Mouse (Mus musculus): Measurements from ENCODE around the gene Clasp1. TPM values are rescaled to one million over a fixed set of nuclear protein-coding genes. Genes with fewer than 3 reads are reported as not detected.

Gene Clasp1
- polyA plus RNA-seq, 1 experiment from 2014 or later = 71.6 TPM

DNA sequence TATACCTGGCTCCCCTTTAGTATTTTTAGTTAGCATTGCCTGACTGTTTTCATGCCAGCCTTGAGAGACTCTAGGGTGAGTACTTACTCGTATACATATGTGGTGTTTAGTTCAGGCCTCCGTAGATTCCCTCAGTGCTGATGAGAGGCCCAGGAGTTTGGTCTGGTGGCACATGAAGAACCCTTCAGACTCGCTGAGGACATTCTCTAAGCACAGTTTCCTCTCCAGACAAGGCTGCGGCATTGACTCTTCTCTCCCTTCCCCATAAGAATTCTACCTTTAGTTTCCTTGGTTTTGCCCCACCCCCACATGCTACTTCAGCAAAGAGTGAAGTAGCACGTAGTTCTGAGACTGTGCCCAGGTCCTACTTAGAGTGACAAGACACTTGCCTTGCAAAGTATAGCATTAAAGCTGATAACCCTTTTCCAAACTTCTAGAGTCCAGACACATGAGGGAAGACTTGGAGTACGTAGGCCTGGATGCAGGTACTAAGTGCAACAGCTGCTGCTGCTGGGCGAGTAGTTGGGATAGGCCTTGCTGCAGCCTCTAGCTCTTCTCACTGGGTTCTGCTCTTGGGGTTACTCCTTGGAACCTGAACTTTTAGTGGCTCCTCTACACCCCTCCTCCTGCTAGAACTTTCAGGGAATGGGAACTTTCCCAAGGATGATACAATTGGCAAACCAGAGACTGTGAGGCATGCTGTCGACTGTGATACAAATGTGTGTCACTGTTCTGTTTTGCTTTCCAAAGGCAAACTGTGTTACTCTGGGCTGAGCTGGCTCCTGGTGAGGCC is 123.1 kb downstream of the Clasp1 start:
- no peak overlapping the region for H3K4me2 ChIP-seq (ENCODE audit: low read length)
- DNase-seq (ENCODE audit: low spot score) (no peak), ATAC-seq (no peak)
- H3K36me3 ChIP-seq (ENCODE audit: control insufficient read depth, insufficient read depth, low read length) = peaks cover 93% of the 10 kb centered on the region
- H3K4me1 ChIP-seq (ENCODE audit: control insufficient read depth, insufficient read depth, low read length) = no peaks in the 10 kb centered on the region
- WGBS = 94% methylated on average over 8 of the region's 8 CpGs
- H3K4me3 ChIP-seq (ENCODE audit: low read depth, low read length) = no peak overlapping the region
- no peaks in the 10 kb centered on the region for H3K9me3 ChIP-seq (replicated peaks; ENCODE audit: control insufficient read depth, low read length)
- H3K9ac ChIP-seq (ENCODE audit: low read length) = no peak overlapping the region
- H3K27me3 ChIP-seq (replicated peaks; ENCODE audit: control insufficient read depth, insufficient read depth, low read length) = no peaks in the 10 kb centered on the region
- no peak overlapping the region for H3K27ac ChIP-seq (ENCODE audit: low read depth, low read length)

DNA sequence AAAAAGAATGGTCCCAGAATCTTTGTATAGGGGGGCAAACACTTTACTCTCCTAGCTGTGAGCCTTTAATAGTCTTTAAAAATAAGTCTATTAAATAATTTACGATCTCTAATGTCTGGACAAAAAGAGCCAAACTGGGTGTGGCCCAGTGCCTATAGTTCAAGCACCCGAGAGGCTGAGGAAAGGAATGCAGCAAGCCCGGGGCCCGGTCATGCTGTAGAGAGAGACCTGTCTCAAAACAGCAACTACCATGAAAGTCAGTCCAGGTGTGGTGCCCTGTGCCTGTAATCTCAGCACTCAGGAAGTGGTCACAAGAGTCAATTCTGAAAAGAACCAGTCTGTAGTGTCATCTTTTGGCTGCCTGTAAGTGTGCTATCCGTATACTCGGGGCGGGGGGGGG is 127.4 kb downstream of the Clasp1 start:
- H3K4me3 ChIP-seq (ENCODE audit: low read depth, low read length) = no peak overlapping the region
- no peak overlapping the region for H3K4me2 ChIP-seq (ENCODE audit: low read length)
- ATAC-seq (no peak), DNase-seq (ENCODE audit: low spot score) (no peak)
- no peaks in the 10 kb centered on the region for H3K27me3 ChIP-seq (replicated peaks; ENCODE audit: control insufficient read depth, insufficient read depth, low read length)
- no peak overlapping the region for H3K27ac ChIP-seq (ENCODE audit: low read depth, low read length)
- H3K36me3 ChIP-seq (ENCODE audit: control insufficient read depth, insufficient read depth, low read length) = peaks cover 84% of the 10 kb centered on the region
- WGBS = 89% methylated on average over 7 of the region's 7 CpGs
- no peaks in the 10 kb centered on the region for H3K9me3 ChIP-seq (replicated peaks; ENCODE audit: control insufficient read depth, low read length)
- H3K4me1 ChIP-seq (ENCODE audit: control insufficient read depth, insufficient read depth, low read length) = no peaks in the 10 kb centered on the region
- H3K9ac ChIP-seq (ENCODE audit: low read length) = no peak overlapping the region

GRCm38 (mm10) chr1:118523161-118523560 is 134.3 kb downstream of the Clasp1 start:
- H3K4me3 ChIP-seq (ENCODE audit: low read depth, low read length) = no peak overlapping the region
- no peaks in the 10 kb centered on the region for H3K4me1 ChIP-seq (ENCODE audit: control insufficient read depth, insufficient read depth, low read length)
- H3K4me2 ChIP-seq (ENCODE audit: low read length) = no peak overlapping the region
- no peaks in the 10 kb centered on the region for H3K9me3 ChIP-seq (replicated peaks; ENCODE audit: control insufficient read depth, low read length)
- no peak overlapping the region for H3K27ac ChIP-seq (ENCODE audit: low read depth, low read length)
- peaks cover 83% of the 10 kb centered on the region for H3K36me3 ChIP-seq (ENCODE audit: control insufficient read depth, insufficient read depth, low read length)
- 48% methylated on average over 6 of the region's 6 CpGs for WGBS
- no peaks in the 10 kb centered on the region for H3K27me3 ChIP-seq (replicated peaks; ENCODE audit: control insufficient read depth, insufficient read depth, low read length)
- no peak for DNase-seq (ENCODE audit: low spot score)
- no peak for ATAC-seq
- no peak overlapping the region for H3K9ac ChIP-seq (ENCODE audit: low read length)

DNA sequence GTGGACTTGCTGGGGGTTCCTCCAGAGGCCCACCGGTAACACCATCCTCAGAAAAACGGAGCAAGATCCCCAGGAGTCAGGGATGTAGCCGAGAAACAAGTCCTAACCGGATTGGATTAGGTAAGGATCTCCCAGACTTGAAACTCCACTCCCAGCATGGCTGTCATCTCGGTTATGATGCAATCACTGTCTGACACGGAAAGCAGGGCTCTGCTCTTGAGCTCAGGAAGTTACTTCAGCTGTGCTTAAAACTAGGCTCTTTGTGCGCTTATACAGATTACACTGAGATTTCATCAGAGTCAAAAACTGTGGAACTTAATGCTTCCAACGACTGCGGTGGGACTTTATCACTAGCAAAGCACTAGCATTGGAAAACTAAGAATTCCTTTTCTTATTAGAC is 136.5 kb downstream of the Clasp1 start:
- no peaks in the 10 kb centered on the region for H3K9me3 ChIP-seq (replicated peaks; ENCODE audit: control insufficient read depth, low read length)
- H3K27me3 ChIP-seq (replicated peaks; ENCODE audit: control insufficient read depth, insufficient read depth, low read length) = no peaks in the 10 kb centered on the region
- H3K27ac ChIP-seq (ENCODE audit: low read depth, low read length) = no peak overlapping the region
- no peak overlapping the region for H3K9ac ChIP-seq (ENCODE audit: low read length)
- no peaks in the 10 kb centered on the region for H3K4me1 ChIP-seq (ENCODE audit: control insufficient read depth, insufficient read depth, low read length)
- H3K4me2 ChIP-seq (ENCODE audit: low read length) = no peak overlapping the region
- 91% methylated on average over 9 of the region's 9 CpGs for WGBS
- peaks cover 84% of the 10 kb centered on the region for H3K36me3 ChIP-seq (ENCODE audit: control insufficient read depth, insufficient read depth, low read length)
- DNase-seq (ENCODE audit: low spot score) (no peak), ATAC-seq (no peak)
- H3K4me3 ChIP-seq (ENCODE audit: low read depth, low read length) = no peak overlapping the region

GRCm38 (mm10) chr1:118529213-118529612 is 140.4 kb downstream of the Clasp1 start:
- H3K36me3 ChIP-seq (ENCODE audit: control insufficient read depth, insufficient read depth, low read length) = peaks cover 89% of the 10 kb centered on the region
- H3K27ac ChIP-seq (ENCODE audit: low read depth, low read length) = no peak overlapping the region
- H3K9ac ChIP-seq (ENCODE audit: low read length) = no peak overlapping the region
- no peak overlapping the region for H3K4me2 ChIP-seq (ENCODE audit: low read length)
- 96% methylated on average over 1 of the region's 1 CpGs for WGBS
- DNase-seq (ENCODE audit: low spot score) = no peak
- H3K9me3 ChIP-seq (replicated peaks; ENCODE audit: control insufficient read depth, low read length) = no peaks in the 10 kb centered on the region
- no peaks in the 10 kb centered on the region for H3K27me3 ChIP-seq (replicated peaks; ENCODE audit: control insufficient read depth, insufficient read depth, low read length)
- no peaks in the 10 kb centered on the region for H3K4me1 ChIP-seq (ENCODE audit: control insufficient read depth, insufficient read depth, low read length)
- no peak overlapping the region for H3K4me3 ChIP-seq (ENCODE audit: low read depth, low read length)
- no peak for ATAC-seq

GRCm38 (mm10) chr1:118531259-118531658 is 142.4 kb downstream of the Clasp1 start:
- DNase-seq (ENCODE audit: low spot score) (peak; percentile 37), ATAC-seq (no peak)
- no peaks in the 10 kb centered on the region for H3K4me1 ChIP-seq (ENCODE audit: control insufficient read depth, insufficient read depth, low read length)
- H3K27me3 ChIP-seq (replicated peaks; ENCODE audit: control insufficient read depth, insufficient read depth, low read length) = no peaks in the 10 kb centered on the region
- H3K36me3 ChIP-seq (ENCODE audit: control insufficient read depth, insufficient read depth, low read length) = peaks cover 90% of the 10 kb centered on the region
- no peak overlapping the region for H3K27ac ChIP-seq (ENCODE audit: low read depth, low read length)
- no peak overlapping the region for H3K4me3 ChIP-seq (ENCODE audit: low read depth, low read length)
- WGBS = 86% methylated on average over 3 of the region's 3 CpGs
- H3K9ac ChIP-seq (ENCODE audit: low read length) = no peak overlapping the region
- H3K4me2 ChIP-seq (ENCODE audit: low read length) = no peak overlapping the region
- no peaks in the 10 kb centered on the region for H3K9me3 ChIP-seq (replicated peaks; ENCODE audit: control insufficient read depth, low read length)

DNA sequence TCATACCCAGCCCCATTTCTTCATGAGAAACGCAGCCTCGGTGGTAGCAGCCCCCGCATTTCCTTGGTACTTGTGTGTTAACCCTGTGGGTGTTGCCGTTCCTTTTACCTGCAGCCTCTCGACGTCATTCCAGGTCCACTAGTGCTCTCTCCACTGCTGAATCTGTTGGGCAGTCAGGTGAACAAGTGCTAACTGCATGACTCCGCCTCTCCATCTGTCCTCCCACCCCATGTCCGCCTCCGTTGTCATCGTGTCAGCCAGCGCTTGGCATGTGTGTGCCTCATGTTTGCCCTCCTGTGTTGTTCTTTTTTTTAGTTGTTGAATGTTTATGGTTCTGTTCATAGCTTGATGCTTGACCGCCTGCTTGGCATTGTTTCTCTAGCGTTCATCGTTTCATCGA is 147.2 kb downstream of the Clasp1 start:
- Histone ChIP-seq H3K4me1 (ENCODE audit: control insufficient read depth, insufficient read depth, low read length) (no peaks in the 10 kb centered on the region), H3K4me3 (ENCODE audit: low read depth, low read length) (no peak overlapping the region), H3K27ac (ENCODE audit: low read depth, low read length) (no peak overlapping the region), H3K27me3 (replicated peaks; ENCODE audit: control insufficient read depth, insufficient read depth, low read length) (no peaks in the 10 kb centered on the region), H3K9me3 (replicated peaks; ENCODE audit: control insufficient read depth, low read length) (no peaks in the 10 kb centered on the region), H3K4me2 (ENCODE audit: low read length) (no peak overlapping the region), H3K36me3 (ENCODE audit: control insufficient read depth, insufficient read depth, low read length) (peaks cover 81% of the 10 kb centered on the region), H3K9ac (ENCODE audit: low read length) (no peak overlapping the region)
- no peak for DNase-seq (ENCODE audit: low spot score)
- no peak for ATAC-seq
- WGBS = 88% methylated on average over 15 of the region's 15 CpGs

GRCm38 (mm10) chr1:118539046-118539445 is 150.2 kb downstream of the Clasp1 start:
- no peak overlapping the region for H3K27ac ChIP-seq (ENCODE audit: low read depth, low read length)
- no peaks in the 10 kb centered on the region for H3K4me1 ChIP-seq (ENCODE audit: control insufficient read depth, insufficient read depth, low read length)
- ATAC-seq = no peak
- no peak overlapping the region for H3K4me2 ChIP-seq (ENCODE audit: low read length)
- H3K9me3 ChIP-seq (replicated peaks; ENCODE audit: control insufficient read depth, low read length) = no peaks in the 10 kb centered on the region
- no peaks in the 10 kb centered on the region for H3K27me3 ChIP-seq (replicated peaks; ENCODE audit: control insufficient read depth, insufficient read depth, low read length)
- H3K4me3 ChIP-seq (ENCODE audit: low read depth, low read length) = no peak overlapping the region
- no peak for DNase-seq (ENCODE audit: low spot score)
- 93% methylated on average over 6 of the region's 6 CpGs for WGBS
- H3K36me3 ChIP-seq (ENCODE audit: control insufficient read depth, insufficient read depth, low read length) = peaks cover 85% of the 10 kb centered on the region
- H3K9ac ChIP-seq (ENCODE audit: low read length) = no peak overlapping the region

- Histone ChIP-seq H3K4me2 (ENCODE audit: low read length) (no peak overlapping the region), H3K9ac (ENCODE audit: low read length) (no peak overlapping the region), H3K4me3 (ENCODE audit: low read depth, low read length) (no peak overlapping the region), H3K9me3 (replicated peaks; ENCODE audit: control insufficient read depth, low read length) (no peaks in the 10 kb centered on the region), H3K36me3 (ENCODE audit: control insufficient read depth, insufficient read depth, low read length) (peaks cover 92% of the 10 kb centered on the region), H3K4me1 (ENCODE audit: control insufficient read depth, insufficient read depth, low read length) (no peaks in the 10 kb centered on the region), H3K27me3 (replicated peaks; ENCODE audit: control insufficient read depth, insufficient read depth, low read length) (no peaks in the 10 kb centered on the region), H3K27ac (ENCODE audit: low read depth, low read length) (no peak overlapping the region)
- 96% methylated on average over 7 of the region's 7 CpGs for WGBS
- DNase-seq (ENCODE audit: low spot score) (no peak), ATAC-seq (no peak)
Measured at GRCm38 (mm10) chr1:118542880-118543279, 154.0 kb downstream of the Clasp1 start.
